Mouse (Mus musculus) neural tube, embryonic 14.5 days (tissue): Measurements from ENCODE around the gene Sike1. TPM values are rescaled to one million over a fixed set of nuclear protein-coding genes. Genes with fewer than 3 reads are reported as not detected.

Source experiments
- ATAC-seq: fragments of 200-750 bp; cut with Nextera tagmentation; 2 replicates; pipeline ENCODE4 v1.8.0; 2017; ENCODE audit warnings: low read depth, mild to moderate bottlenecking, moderate TSS enrichment, moderate library complexity
- H3K27ac ChIP-seq: fragments of 300-500 bp; sonication (generic); 2 replicates; pipeline ENCODE4 v1.5.1; 2014; ENCODE audit warnings: low read depth, mild to moderate bottlenecking, control low read depth, low read length, moderate library complexity, mixed read lengths
- H3K27me3 ChIP-seq: fragments of 300-500 bp; sonication (generic); 2 replicates; pipeline ENCODE4 v1.6.1; 2014; ENCODE audit warnings: low read length; ENCODE audit not compliant: control insufficient read depth, insufficient read depth
- H3K36me3 ChIP-seq: fragments of 300-500 bp; sonication (generic); 2 replicates; pipeline ENCODE4 v1.6.1; 2014; ENCODE audit warnings: low read length, mixed read lengths; ENCODE audit not compliant: control insufficient read depth, insufficient read depth
- H3K4me1 ChIP-seq: fragments of 300-500 bp; sonication (generic); 2 replicates; pipeline ENCODE4 v1.6.1; 2014; ENCODE audit warnings: low read length; ENCODE audit not compliant: control insufficient read depth, insufficient read depth
- H3K4me2 ChIP-seq: fragments of 300-500 bp; sonication (generic); 2 replicates; pipeline ENCODE4 v1.6.1; 2014; ENCODE audit warnings: mild to moderate bottlenecking, low read depth, low read length, control low read depth
- H3K4me3 ChIP-seq: fragments of 300-500 bp; sonication (generic); 2 replicates; pipeline ENCODE4 v1.5.1; 2014; ENCODE audit warnings: low read depth, low read length, control low read depth, mixed read lengths
- H3K9ac ChIP-seq: fragments of 300-500 bp; sonication (generic); replicated peaks from 2 replicates; pipeline ENCODE4 v1.6.1; 2014; ENCODE audit warnings: low read depth, mild to moderate bottlenecking, control low read depth, low read length, mixed read lengths
- H3K9me3 ChIP-seq: fragments of 300-500 bp; sonication (generic); 2 replicates; pipeline ENCODE4 v1.6.1; 2016; ENCODE audit warnings: low read length; ENCODE audit not compliant: control insufficient read depth
- WGBS: fragments of 180-500 bp; shearing (Covaris S2); extraction: QIAGEN DNeasy Blood & Tissue Kit; methylation state at CpG from one replicate; pipeline ENCODE4 v1.1.7; 2014; 5-methylcytosine and 5-hydroxymethylcytosine counted together
- polyA plus RNA-seq: library from polyadenylated mRNA; unstranded; fragments of >200 nt; fragmentation: Nextera tagmentation; extraction: Ambion mirVana; gene quantifications from 2 replicates; pipeline ENCODE4 v1.2.1, GENCODE M21; 2014

Sike1 gene
- polyA plus RNA-seq, 1 experiment from 2014 or later: 68.8 TPM

DNA sequence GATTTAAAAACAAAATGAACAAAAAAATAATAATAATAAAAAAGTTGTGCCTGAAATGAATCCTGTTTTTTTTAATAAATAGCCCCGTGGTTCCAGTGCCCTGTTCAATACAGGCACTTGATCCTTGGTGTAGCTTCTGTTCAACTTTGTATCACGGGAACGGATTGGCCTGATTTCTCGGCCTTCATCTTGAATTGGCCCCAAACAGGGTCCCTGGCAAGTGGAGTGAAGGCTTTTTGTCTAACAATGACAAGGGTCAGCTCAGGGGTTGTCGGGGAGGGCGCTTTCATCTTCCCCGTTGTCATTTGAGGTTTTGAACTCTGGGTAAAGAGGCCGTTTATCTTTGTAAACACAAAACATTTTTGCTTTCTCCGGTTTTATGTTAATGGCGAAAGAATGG, 62.2 kb downstream of the Sike1 start:
- peak; percentile 52 for ATAC-seq
- peaks cover 56% of the 10 kb centered on the region for H3K36me3 ChIP-seq
- peak overlapping the region; percentile 59 for H3K4me2 ChIP-seq
- H3K9ac ChIP-seq: peak overlapping the region; percentile 51
- H3K4me3 ChIP-seq: peak overlapping the region; percentile 74
- no peaks in the 10 kb centered on the region for H3K9me3 ChIP-seq
- H3K27me3 ChIP-seq: no peaks in the 10 kb centered on the region
- peak overlapping the region; percentile 92 for H3K27ac ChIP-seq
- H3K4me1 ChIP-seq: peaks cover 7% of the 10 kb centered on the region
- under 1% methylated on average over 10 of the region's 10 CpGs for WGBS

Other genes with a start within 250 kb of the Sike1 start
- 0.08 and 0.58 TPM in 2 replicates for gene Tshb, start 213.0 kb upstream of the Sike1 start, polyA plus RNA-seq
- gene Sycp1, start 59.6 kb upstream of the Sike1 start, polyA plus RNA-seq: not detected in 2 replicates
- gene Nr1h5, start 31.6 kb upstream of the Sike1 start, polyA plus RNA-seq: 0.13 TPM in 1 of 2 replicates, not detected in the other
- 454 and 498 TPM in 2 replicates for gene Csde1, start 24.7 kb downstream of the Sike1 start, polyA plus RNA-seq
- gene Nras, start 62.6 kb downstream of the Sike1 start, polyA plus RNA-seq: 79.8 and 89.8 TPM in 2 replicates
- gene Ampd1, start 78.3 kb downstream of the Sike1 start, polyA plus RNA-seq: 0.20 TPM in 1 of 2 replicates, not detected in the other
- gene Dennd2c, start 106.9 kb downstream of the Sike1 start, polyA plus RNA-seq: 1.7 and 2.3 TPM in 2 replicates
- gene Bcas2, start 175.9 kb downstream of the Sike1 start, polyA plus RNA-seq: 193 and 207 TPM in 2 replicates